Comparison of ENCODE assay signal across 10 mouse cellular contexts in the genomic region with DNA sequence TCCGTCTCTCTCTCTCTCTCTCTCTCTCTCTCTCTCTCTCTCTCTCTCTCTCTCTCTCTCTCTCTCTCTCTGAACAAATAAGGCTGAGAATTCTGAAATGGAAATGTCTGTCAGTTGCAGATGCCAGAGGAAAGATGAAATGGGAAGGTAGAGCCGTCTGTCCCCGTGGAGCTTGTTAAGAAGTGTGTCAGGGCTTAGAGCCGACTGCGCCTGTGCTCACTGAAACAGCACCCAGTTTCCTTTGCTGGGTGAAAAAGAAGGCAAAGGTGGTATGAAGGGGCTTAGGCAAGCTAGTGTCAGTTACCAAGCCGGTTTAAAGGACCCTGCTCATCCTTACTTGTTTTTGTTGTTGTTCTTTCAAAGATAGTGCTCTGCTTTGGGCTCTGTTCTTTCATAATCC.
DNase-seq lines count a peak whose midpoint lies in the region; ATAC-seq lines count a peak whose summit lies in the region.
"Had no signal": no experiment of that assay in that cellular context is flagged by ENCODE, and none has a peak within 500 bp of the region (broad histone marks: within the 10 kb centered on the region; RNA-seq: fewer than 3 reads in every experiment).

No protein-coding gene starts in this region.

- no peaks in the 10 kb centered on the region for H3K27me3 ChIP-seq in heart, embryonic 10.5 days (ENCODE audit: insufficient read depth, poor library complexity, severe bottlenecking)
- no peaks in the 10 kb centered on the region for H3K27me3 ChIP-seq in hindbrain, embryonic 11.5 days (ENCODE audit: control insufficient read depth, insufficient read depth, low read length)
- no peaks in the 10 kb centered on the region for H3K27me3 ChIP-seq in midbrain, embryonic 15.5 days (replicated peaks)

- no peaks in the 10 kb centered on the region for H3K9me3 ChIP-seq in heart, embryonic 10.5 days
- no peaks in the 10 kb centered on the region for H3K9me3 ChIP-seq in hindbrain, embryonic 11.5 days (ENCODE audit: control insufficient read depth, low read length)
- no peaks in the 10 kb centered on the region for H3K9me3 ChIP-seq in midbrain, embryonic 15.5 days

- H3K4me1 ChIP-seq in heart, embryonic 10.5 days: peaks cover 51% of the 10 kb centered on the region
- H3K4me1 ChIP-seq in hindbrain, embryonic 11.5 days (replicated peaks; ENCODE audit: control insufficient read depth, insufficient read depth, low read length): peaks cover 16% of the 10 kb centered on the region
- H3K4me1 ChIP-seq in midbrain, embryonic 15.5 days: peaks cover 35% of the 10 kb centered on the region

- no peak for DNase-seq in heart, embryonic 10.5 days (ENCODE audit: low spot score)
- DNase-seq in heart, adult 9 months (ENCODE audit: low spot score in 2 of 2): no peak
- DNase-seq in NIH3T3 (ENCODE audit: low read depth): peak; percentile 55
- peak; percentile 28 for DNase-seq in hindbrain, embryonic 11.5 days (ENCODE audit: low spot score)
- no peak for DNase-seq in left cerebral cortex, postnatal 36 days (ENCODE audit: low spot score in 2 of 2)
- no peak for DNase-seq in cerebellum, postnatal 36 days
- DNase-seq: kidney, adult 18-20 months; thymus, adult 18-20 months had no signal

- H3K4me2 ChIP-seq in hindbrain, embryonic 11.5 days (replicated peaks; ENCODE audit: low read depth, low read length): 0 out of 2 replicates have a peak overlapping the region, but pooled peaks have one; percentile 12
- H3K4me2 ChIP-seq in midbrain, embryonic 15.5 days: peak overlapping the region; percentile 48

- H3K4me3 ChIP-seq in heart, embryonic 10.5 days: peak overlapping the region; percentile 61
- H3K4me3 ChIP-seq in hindbrain, embryonic 11.5 days (ENCODE audit: low read depth, low read length): peak overlapping the region; percentile 20
- peak overlapping the region; percentile 6; the same call in 1 of the 2 replicates for H3K4me3 ChIP-seq in midbrain, embryonic 15.5 days

- intact Hi-C loops in left cerebral cortex, postnatal 36 days (cut with DNase I): loop anchor here (10.0 kb wide), 1 partner anchor 104 kb away; no protein-coding TSS in a partner anchor

- no peaks in the 10 kb centered on the region for H3K36me3 ChIP-seq in heart, embryonic 10.5 days
- no peaks in the 10 kb centered on the region for H3K36me3 ChIP-seq in hindbrain, embryonic 11.5 days (ENCODE audit: control insufficient read depth, insufficient read depth, low read length)
- no peaks in the 10 kb centered on the region for H3K36me3 ChIP-seq in midbrain, embryonic 15.5 days (replicated peaks)

- no peak overlapping the region for H3K9ac ChIP-seq in hindbrain, embryonic 11.5 days (ENCODE audit: low read depth, low read length)
- no peak overlapping the region for H3K9ac ChIP-seq in midbrain, embryonic 15.5 days

- ATAC-seq in hindbrain, embryonic 11.5 days (ENCODE audit: low FRiP score): no peak
- ATAC-seq in midbrain, embryonic 15.5 days (replicated peaks): peak; percentile 25; the same call in 1 of the 2 replicates
- ATAC-seq in megakaryocyte, adult 5-6 weeks (ENCODE audit: poor library complexity, severe bottlenecking): no peak

- 23% methylated on average over 5 of the region's 6 CpGs for WGBS in heart, embryonic 10.5 days
- 39% methylated on average over 5 of the region's 6 CpGs for WGBS in hindbrain, embryonic 11.5 days
- 16% methylated on average over 5 of the region's 6 CpGs for WGBS in midbrain, embryonic 15.5 days

- peak overlapping the region; percentile 92 for H3K27ac ChIP-seq in heart, embryonic 10.5 days
- peak overlapping the region; percentile 8; the same call in 1 of the 2 replicates for H3K27ac ChIP-seq in hindbrain, embryonic 11.5 days (ENCODE audit: low read depth, low read length)
- H3K27ac ChIP-seq in midbrain, embryonic 15.5 days: peak overlapping the region; percentile 73

Comparison
In these comparisons a context has a peak if more than half of its experiments do, and no peak if none do; other contexts are left out.
1. DNase-seq: peak in NIH3T3 (single experiment) and hindbrain, embryonic 11.5 days (single experiment); none in heart, embryonic 10.5 days (single experiment), heart, adult 9 months (0 of 2), left cerebral cortex, postnatal 36 days (0 of 2) and cerebellum, postnatal 36 days (0 of 2).
2. H3K27ac ChIP-seq: peak in every context shown above with its lines; median percentile 92 in heart, embryonic 10.5 days; 73 in midbrain, embryonic 15.5 days; 8 in hindbrain, embryonic 11.5 days.
3. H3K4me3 ChIP-seq: peak in every context shown above with its lines; median percentile 61 in heart, embryonic 10.5 days; 20 in hindbrain, embryonic 11.5 days; 6 in midbrain, embryonic 15.5 days.